Mouse (Mus musculus) fibroblast of lung, adult 2 months (primary cell): ENCODE results near the gene Sh3rf1.

ENCODE experiments used
- DNase-seq: peaks from one replicate; pipeline ENCODE4 v3.0.0-alpha.2; 2011; ENCODE audit warnings: low read depth

Sh3rf1 gene

DNA sequence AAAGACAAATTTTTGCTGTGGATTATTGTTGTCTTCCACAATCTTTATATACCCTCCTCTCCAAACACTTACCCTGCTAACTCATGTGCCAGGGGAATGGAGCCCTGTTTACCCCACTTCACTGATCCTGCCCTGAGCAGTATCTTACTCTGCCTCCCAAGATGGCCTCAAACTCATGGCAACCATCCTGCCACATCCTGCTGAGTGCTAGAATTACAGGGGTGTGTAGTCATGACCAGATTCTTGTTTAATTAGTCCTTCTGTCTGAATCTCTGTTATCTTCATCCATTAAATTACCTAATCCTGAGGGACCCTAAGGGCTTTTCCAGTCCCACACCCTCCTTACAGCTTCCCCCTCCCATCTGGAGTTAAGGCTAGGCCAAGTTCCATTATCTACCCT, 201.5 kb downstream of the Sh3rf1 start:
- DNase-seq: no peak

GRCm38 (mm10) chr8:61426072-61426471, 202.4 kb downstream of the Sh3rf1 start:
- no peak for DNase-seq

- no peak for DNase-seq
Measured at GRCm38 (mm10) chr8:61426671-61427070, 203.0 kb downstream of the Sh3rf1 start.

- no peak for DNase-seq
Measured at GRCm38 (mm10) chr8:61427916-61428681, 204.4 kb downstream of the Sh3rf1 start.

DNA sequence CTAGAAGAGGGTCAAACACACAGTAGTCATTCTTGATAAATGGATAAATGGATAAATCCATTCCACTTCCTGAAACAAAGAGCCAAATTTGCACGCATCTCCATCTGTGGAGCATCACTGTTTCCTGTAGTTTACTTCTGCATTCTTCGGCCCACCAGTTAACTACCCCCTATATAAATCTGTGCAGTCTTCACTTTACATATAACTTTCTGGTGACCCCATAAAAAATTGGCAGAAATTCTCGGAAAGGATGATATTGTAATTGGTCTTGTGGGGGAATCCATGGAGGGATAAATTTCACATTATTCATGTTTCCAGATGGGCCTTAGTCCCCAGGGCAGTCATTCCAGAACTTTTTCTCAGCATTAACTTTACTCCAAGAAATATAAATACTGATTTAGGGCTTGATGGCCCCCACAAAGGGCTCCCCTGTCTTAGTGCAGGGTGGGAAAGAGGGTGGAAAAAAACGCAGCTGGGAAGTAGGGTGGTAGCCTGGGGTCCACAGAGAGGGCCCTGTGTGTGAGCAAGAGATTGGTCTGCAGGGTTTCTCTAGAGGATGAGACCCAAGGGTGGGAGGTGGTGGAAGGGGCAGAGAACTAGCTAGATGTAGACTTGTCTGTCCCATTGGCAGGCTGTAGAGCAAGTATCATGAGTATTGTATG, 205.3 kb downstream of the Sh3rf1 start:
- DNase-seq: no peak

GRCm38 (mm10) chr8:61435481-61435880, 211.8 kb downstream of the Sh3rf1 start:
- DNase-seq: no peak

DNA sequence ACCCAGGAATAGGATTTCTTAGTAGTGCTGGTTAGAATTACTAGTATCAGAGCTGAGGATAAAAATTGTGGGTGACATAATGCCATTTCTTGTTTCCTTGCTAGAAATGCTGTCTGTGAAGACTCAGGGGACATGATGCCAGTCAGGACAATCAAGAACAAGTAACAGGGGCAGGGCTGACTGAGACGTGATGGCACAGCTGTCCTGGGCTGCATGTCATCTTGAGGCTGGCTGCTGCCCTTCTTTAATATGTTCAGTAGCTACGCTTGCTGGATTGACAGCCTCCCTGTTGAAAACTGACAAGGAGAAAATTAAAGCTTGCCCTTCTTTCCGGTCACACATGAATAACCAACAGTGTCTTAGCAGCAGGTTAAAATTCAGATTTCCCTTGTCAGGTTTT, 212.5 kb downstream of the Sh3rf1 start:
- DNase-seq: no peak

GRCm38 (mm10) chr8:61436586-61437304, 213.1 kb downstream of the Sh3rf1 start:
- DNase-seq: no peak

DNA sequence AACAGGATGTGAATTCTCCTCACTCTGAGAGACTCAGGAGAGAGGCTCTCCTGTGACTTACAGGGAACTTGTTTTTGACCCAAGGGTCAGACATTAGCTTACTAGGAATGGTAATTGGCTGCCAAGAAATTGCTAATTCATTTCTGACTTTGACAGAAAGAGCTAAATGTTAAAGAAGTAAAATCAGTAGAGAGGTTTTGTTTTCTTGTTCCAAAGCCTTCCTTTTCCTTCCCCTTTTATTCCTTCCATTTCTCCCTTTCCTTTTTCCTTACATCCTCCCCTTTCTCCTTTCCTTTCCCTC, 213.6 kb downstream of the Sh3rf1 start:
- DNase-seq: no peak

DNA sequence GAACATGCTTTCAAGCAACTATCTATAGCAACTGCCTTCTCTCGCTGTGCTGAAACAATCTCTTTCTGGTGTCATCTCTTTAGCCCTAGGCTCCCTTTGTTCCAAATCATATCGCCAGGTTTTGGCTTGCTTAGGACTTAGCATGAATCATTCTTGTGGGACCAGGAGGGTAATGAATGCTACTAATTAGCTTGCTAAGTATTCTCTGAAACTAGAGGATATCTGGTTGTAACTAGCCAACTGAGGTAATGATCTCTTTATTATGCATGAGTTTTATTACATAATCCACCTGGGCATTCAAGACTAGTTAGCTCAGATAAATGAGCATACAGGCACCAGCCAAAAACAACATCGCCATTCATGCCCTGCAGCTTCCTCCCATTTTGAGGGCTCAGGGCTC, 219.3 kb downstream of the Sh3rf1 start:
- no peak for DNase-seq

- no peak for DNase-seq
Measured at GRCm38 (mm10) chr8:61444358-61444757, 220.7 kb downstream of the Sh3rf1 start.
